ENCODE assay signal across 9 mouse cellular contexts in genomic region chr12:70881854-70882253, GRCm38 (mm10). TPM values are rescaled to one million over a fixed set of nuclear protein-coding genes. Genes with fewer than 3 reads are reported as not detected.
A peak's percentile ranks its signal among the peaks of the same experiment; 100 is the strongest.
DNase-seq lines count a peak whose midpoint lies in the region; ATAC-seq and TF ChIP-seq lines count a peak whose summit lies in the region.
"Had no signal": no experiment of that assay in that cellular context is flagged by ENCODE, and none has a peak within 500 bp of the region (broad histone marks: within the 10 kb centered on the region; RNA-seq: fewer than 3 reads in every experiment).

No protein-coding gene starts in this region.

- no peak overlapping the region for H3K27ac ChIP-seq in kidney, adult 2 months (ENCODE audit: insufficient read depth, low read depth, low read length)
- H3K27ac ChIP-seq: liver, embryonic 15.5 days had no signal

- ATAC-seq in granulocyte monocyte progenitor cell, adult 5-6 weeks (replicated peaks; ENCODE audit: poor library complexity, severe bottlenecking): peak; percentile 81

- no peaks in the 10 kb centered on the region for H3K27me3 ChIP-seq in kidney, adult 2 months (replicated peaks; ENCODE audit: control insufficient read depth, insufficient read depth, low read length)
- H3K27me3 ChIP-seq: liver, embryonic 15.5 days had no signal

- no peak for TF ChIP-seq POLR2A in kidney, adult 2 months (IDR thresholded peaks at IDR 0.05; ENCODE audit: low read depth, low read length)

- TF ChIP-seq CTCF in kidney, adult 2 months (conservative IDR thresholded peaks at IDR 0.05; ENCODE audit: insufficient read depth, insufficient read length, low read depth, low read length): no peak

- no peaks in the 10 kb centered on the region for H3K36me3 ChIP-seq in kidney, adult 2 months (ENCODE audit: control insufficient read depth, insufficient read depth, low read length)

- 0 out of 2 replicates have a peak, but pooled peaks cover 3% of the 10 kb centered on the region for H3K4me1 ChIP-seq in kidney, adult 2 months (ENCODE audit: control insufficient read depth, insufficient read depth, low read length)
- H3K4me1 ChIP-seq: liver, embryonic 15.5 days had no signal

- no peak overlapping the region for H3K4me3 ChIP-seq in kidney, adult 2 months (ENCODE audit: insufficient read depth, low read depth, low read length)
- H3K4me3 ChIP-seq: liver, embryonic 15.5 days had no signal

- peak; percentile 37 for DNase-seq in adrenal gland, postnatal 14 days
- no peak for DNase-seq in adrenal gland, adult 8-10 months
- DNase-seq in kidney, adult 2 months: peak; percentile 19
- no peak for DNase-seq in kidney, adult 9 months
- DNase-seq in lung, postnatal 14 days: peak; percentile 22
- DNase-seq in testis, postnatal 14 days (ENCODE audit: low spot score): no peak
- DNase-seq in embryo, embryonic 9.5 days (ENCODE audit: extremely low spot score): no peak

- whole genome bisulfite sequencing in kidney, adult 2 months: 67% methylated on average over 4 of the region's 4 CpGs

RNA-seq across cellular contexts. Expression of gene Actr10, which starts 55.8 kb away (rescaled TPM):
- total RNA-seq in adrenal gland, postnatal 14 days (2021): 184 and 197 TPM in 2 replicates
- 100 to 1,000 TPM; 177 to 222 (median 203) TPM for total RNA-seq in adrenal gland, adult 8-10 months (2022)
- polyA plus RNA-seq in kidney, adult 2 months (2012; rRNA removed): 31.9 and 44.6 TPM in 2 replicates
- total RNA-seq in granulocyte monocyte progenitor cell, adult 5-6 weeks (2014; fragmentation: Nextera tagmentation): 52.2 and 73.9 TPM in 2 replicates
- total RNA-seq in granulocyte monocyte progenitor cell, adult 5-6 weeks (2017): 65.9 and 74.6 TPM in 2 replicates

RNA-seq across cellular contexts. Expression of gene Frmd6, which starts 56.5 kb away (rescaled TPM):
- 44.9 and 45.1 TPM in 2 replicates for total RNA-seq in adrenal gland, postnatal 14 days (2021)
- 100 to 1,000 TPM in 2 of 4 experiments, 10 to 100 TPM in 2; 55.0 to 240 (median 120) TPM for total RNA-seq in adrenal gland, adult 8-10 months (2022)
- 6.4 and 6.8 TPM in 2 replicates for polyA plus RNA-seq in kidney, adult 2 months (2012; rRNA removed)
- total RNA-seq in granulocyte monocyte progenitor cell, adult 5-6 weeks (2014; fragmentation: Nextera tagmentation): 2.6 and 4.1 TPM in 2 replicates
- total RNA-seq in granulocyte monocyte progenitor cell, adult 5-6 weeks (2017): 4.1 and 7.4 TPM in 2 replicates

Comparison
In these comparisons a context has a peak if more than half of its experiments do, and no peak if none do; other contexts are left out.
1. DNase-seq: peak in adrenal gland, postnatal 14 days (single experiment), kidney, adult 2 months (single experiment) and lung, postnatal 14 days (single experiment); none in adrenal gland, adult 8-10 months (single experiment), kidney, adult 9 months (single experiment), testis, postnatal 14 days (single experiment) and embryo, embryonic 9.5 days (single experiment).